Mouse (Mus musculus) thymus, adult 2 months (tissue): ENCODE data around the gene Sorcs1. TPM values are rescaled to one million over a fixed set of nuclear protein-coding genes. Genes with fewer than 3 reads are reported as not detected.

Experiments used
- DNase-seq: peaks from one replicate; pipeline ENCODE4 v3.0.0; 2021
- H3K27ac ChIP-seq: fragments of 200-500 bp; 2 replicates; pipeline ENCODE4 v1.5.1; 2012; ENCODE audit warnings: low read length, control low read depth; ENCODE audit not compliant: control insufficient read depth, insufficient read depth
- H3K27me3 ChIP-seq: fragments of 200-500 bp; 2 replicates; pipeline ENCODE4 v1.6.1; 2012; ENCODE audit warnings: mild to moderate bottlenecking, low read length, moderate library complexity, mixed read lengths; ENCODE audit not compliant: control insufficient read depth, insufficient read depth
- H3K36me3 ChIP-seq: fragments of 200-500 bp; 2 replicates; pipeline ENCODE4 v1.6.1; 2012; ENCODE audit warnings: mild to moderate bottlenecking, low read length, moderate library complexity; ENCODE audit not compliant: control insufficient read depth, insufficient read depth
- H3K4me1 ChIP-seq: fragments of 200-500 bp; replicated peaks from 2 replicates; pipeline ENCODE4 v1.6.1; 2012; ENCODE audit warnings: low read length; ENCODE audit not compliant: control insufficient read depth, insufficient read depth
- H3K4me3 ChIP-seq: fragments of 200-500 bp; 2 replicates; pipeline ENCODE4 v1.5.1; 2012; ENCODE audit warnings: mild to moderate bottlenecking, low read length, control low read depth, moderate library complexity; ENCODE audit not compliant: control insufficient read depth, insufficient read depth
- CTCF ChIP-seq: fragments of 200-500 bp; IDR thresholded peaks from 2 replicates; pipeline ENCODE4 v1.5.1; 2012; ENCODE audit warnings: mild to moderate bottlenecking, control low read depth, low read length, moderate library complexity, borderline replicate concordance; ENCODE audit not compliant: control insufficient read depth, poor library complexity, insufficient read depth; ENCODE audit errors: extremely low read depth
- POLR2A ChIP-seq: fragments of 200-500 bp; IDR thresholded peaks from 2 replicates; pipeline ENCODE4 v1.6.1; 2012; ENCODE audit warnings: mild to moderate bottlenecking, low read length, control low read depth, moderate library complexity; ENCODE audit not compliant: control insufficient read depth, poor library complexity, insufficient read depth; ENCODE audit errors: extremely low read depth
- WGBS: fragments of 180-500 bp; shearing (Covaris S2); methylation state at CpG from one replicate; pipeline ENCODE4 v1.1.7; 2018; 5-methylcytosine and 5-hydroxymethylcytosine counted together
- polyA plus RNA-seq: library from polyadenylated mRNA; depleted of rRNA; stranded (reverse); fragments of >200 nt; gene quantifications from 2 replicates; pipeline ENCODE4 v1.2.3, GENCODE M21; 2012

Gene Sorcs1
- polyA plus RNA-seq, 1 experiment, result 0.23 TPM

DNA sequence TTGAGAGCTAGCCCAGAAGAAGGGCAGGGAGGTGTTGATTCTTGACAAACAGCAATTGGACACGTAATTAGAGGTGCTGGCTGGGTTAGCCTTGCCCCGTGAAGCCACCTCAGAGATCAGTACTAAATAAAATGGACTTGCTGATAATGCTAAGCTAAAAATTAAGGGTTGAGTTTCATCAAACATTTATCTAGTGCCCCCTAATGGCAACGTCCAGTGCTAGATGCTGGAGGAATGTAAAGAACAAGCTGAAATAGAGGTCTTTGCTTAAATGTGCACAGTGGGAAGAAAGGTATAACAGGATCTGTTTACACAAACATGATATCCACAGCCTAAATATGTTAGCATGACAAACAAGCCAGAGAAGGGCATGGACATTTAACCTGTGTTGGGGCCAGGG is 532.5 kb downstream of the Sorcs1 start:
- H3K4me1 ChIP-seq, result no peaks in the 10 kb centered on the region
- DNase-seq, result no peak
- H3K27ac ChIP-seq, result no peak overlapping the region
- TF ChIP-seq POLR2A (no peak), CTCF (no peak)
- H3K36me3 ChIP-seq, result no peaks in the 10 kb centered on the region
- WGBS, result 47% methylated on average over 3 of the region's 3 CpGs
- no peak overlapping the region for H3K4me3 ChIP-seq
- H3K27me3 ChIP-seq, result no peaks in the 10 kb centered on the region

DNA sequence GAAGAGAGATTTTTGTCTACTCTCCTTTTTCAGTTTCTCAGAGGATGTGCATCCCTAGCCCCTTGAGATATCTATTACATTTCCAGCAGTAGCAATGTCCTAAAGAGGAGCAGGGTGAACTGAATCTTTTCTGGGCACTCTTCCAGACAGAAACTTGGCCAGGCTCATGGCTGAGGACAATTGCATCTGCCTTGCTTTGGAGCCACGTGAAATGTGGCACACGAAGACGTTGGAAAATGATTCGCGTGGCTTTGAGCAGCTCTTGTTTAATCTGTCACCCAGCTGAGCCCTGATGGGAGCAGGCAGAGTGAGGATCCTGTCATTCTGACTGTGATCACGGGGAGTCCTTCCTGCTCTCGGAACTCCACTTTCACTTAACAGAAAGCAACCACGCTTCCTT is 536.6 kb downstream of the Sorcs1 start:
- no peaks in the 10 kb centered on the region for H3K4me1 ChIP-seq
- no peaks in the 10 kb centered on the region for H3K36me3 ChIP-seq
- TF ChIP-seq POLR2A (no peak), CTCF (no peak)
- 80% methylated on average over 8 of the region's 8 CpGs for WGBS
- no peak overlapping the region for H3K27ac ChIP-seq
- no peaks in the 10 kb centered on the region for H3K27me3 ChIP-seq
- no peak for DNase-seq
- H3K4me3 ChIP-seq, result no peak overlapping the region

DNA sequence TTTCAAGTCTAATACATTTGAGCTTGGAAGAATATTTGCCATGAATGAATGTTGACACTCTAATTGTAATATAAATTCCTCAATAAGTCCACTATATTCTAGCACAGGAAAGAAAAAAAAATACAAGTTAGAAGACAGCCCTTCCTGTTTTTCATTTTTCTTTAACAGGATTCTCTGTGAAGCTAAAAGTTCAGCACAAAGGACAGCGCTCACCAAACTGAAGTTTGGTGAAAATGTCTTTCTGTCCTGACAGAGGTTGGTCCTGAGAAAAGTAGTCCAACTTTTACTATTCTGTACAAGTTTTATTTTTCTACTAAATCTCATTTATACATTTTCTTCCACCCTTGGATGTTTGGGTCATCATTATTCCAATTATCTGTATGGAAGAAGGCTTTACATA is 543.8 kb downstream of the Sorcs1 start:
- H3K27me3 ChIP-seq, result no peaks in the 10 kb centered on the region
- H3K27ac ChIP-seq, result no peak overlapping the region
- H3K4me1 ChIP-seq, result no peaks in the 10 kb centered on the region
- DNase-seq, result no peak
- no peak overlapping the region for H3K4me3 ChIP-seq
- no peaks in the 10 kb centered on the region for H3K36me3 ChIP-seq
- WGBS, result 81% methylated on average over 1 of the region's 1 CpGs
- TF ChIP-seq CTCF (no peak), POLR2A (no peak)

DNA sequence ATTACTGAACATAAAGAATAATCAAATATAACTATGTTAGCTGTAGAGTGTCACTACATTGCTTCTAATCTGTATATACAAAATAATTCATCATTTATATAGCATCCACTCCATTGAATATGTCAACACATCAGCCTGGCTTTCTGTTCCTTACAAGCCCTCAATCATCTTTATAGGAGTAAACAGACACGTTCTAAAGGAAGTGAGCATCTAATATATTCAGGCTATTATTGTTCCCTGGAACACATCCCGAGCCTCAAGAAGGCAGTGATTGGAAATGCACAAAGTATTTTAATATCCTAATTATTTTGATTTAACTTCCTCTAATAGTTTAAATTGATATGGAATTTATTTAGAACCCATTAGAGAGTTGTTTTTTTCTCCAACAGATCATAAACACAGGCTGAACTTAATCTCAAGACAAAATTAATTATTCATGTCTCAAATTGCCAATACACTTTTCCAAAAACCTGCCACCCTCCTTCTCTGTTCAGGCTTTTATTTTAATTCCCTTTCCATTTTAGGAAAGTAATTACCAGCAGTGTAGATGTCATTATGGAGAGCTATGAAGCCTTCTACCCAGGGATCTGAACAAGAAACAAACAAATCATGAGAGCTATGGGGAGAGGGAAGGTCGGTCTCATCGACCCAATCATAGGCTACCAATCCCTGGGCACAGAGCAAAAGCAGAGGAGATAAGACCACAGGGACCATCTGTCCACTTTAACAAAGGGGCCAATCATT is 572.4 kb downstream of the Sorcs1 start:
- Histone ChIP-seq H3K27ac (no peak overlapping the region), H3K4me3 (no peak overlapping the region), H3K36me3 (no peaks in the 10 kb centered on the region), H3K27me3 (no peaks in the 10 kb centered on the region), H3K4me1 (no peaks in the 10 kb centered on the region)
- no peak for DNase-seq
- WGBS, result 87% methylated on average over 4 of the region's 4 CpGs
- TF ChIP-seq POLR2A (no peak), CTCF (no peak)
